In the genomic region with DNA sequence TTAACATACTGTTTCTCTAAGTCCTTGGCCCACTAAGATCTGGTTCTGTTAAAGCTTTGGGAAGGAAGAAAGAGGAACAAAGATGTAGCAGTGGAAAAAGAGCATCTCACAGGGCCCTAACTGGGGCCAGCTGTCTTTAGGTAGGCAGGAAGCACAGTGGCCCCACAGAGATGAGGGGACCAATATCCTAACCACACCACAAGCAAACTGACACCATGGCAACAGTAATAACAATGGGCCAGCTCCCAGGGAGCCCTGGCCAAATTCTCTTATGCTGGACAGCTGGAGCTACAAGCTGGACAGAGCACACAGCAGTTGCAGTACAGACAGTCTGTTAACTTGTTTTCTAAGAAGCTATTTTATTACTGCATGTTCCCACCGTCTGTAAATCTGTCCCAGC, we compare ENCODE assay signal across 18 mouse cellular contexts. TPM values are rescaled to one million over a fixed set of nuclear protein-coding genes. Genes with fewer than 3 reads are reported as not detected.
DNase-seq lines count a peak whose midpoint lies in the region; ATAC-seq and TF ChIP-seq lines count a peak whose summit lies in the region.
"Had no signal": no experiment of that assay in that cellular context is flagged by ENCODE, and none has a peak within 500 bp of the region (broad histone marks: within the 10 kb centered on the region; RNA-seq: fewer than 3 reads in every experiment).

No protein-coding gene starts in this region.

- no peaks in the 10 kb centered on the region for H3K27me3 ChIP-seq in kidney, embryonic 15.5 days
- no peaks in the 10 kb centered on the region for H3K27me3 ChIP-seq in midbrain, embryonic 10.5 days (ENCODE audit: low read depth, poor library complexity, severe bottlenecking)
- H3K27me3 ChIP-seq: embryonic facial prominence, embryonic 12.5 days; forebrain, embryonic 15.5 days; liver, embryonic 13.5 days; megakaryocyte, embryonic 14.5 days; Patski had no signal

- peaks cover under 1% of the 10 kb centered on the region for H3K4me1 ChIP-seq in kidney, embryonic 15.5 days
- peaks cover 32% of the 10 kb centered on the region for H3K4me1 ChIP-seq in bone marrow macrophage, adult 2 months (ENCODE audit: control insufficient read depth, insufficient read depth, low read length)
- H3K4me1 ChIP-seq in midbrain, embryonic 10.5 days = peaks cover 5% of the 10 kb centered on the region
- H3K4me1 ChIP-seq: embryonic facial prominence, embryonic 12.5 days had no signal

- H3K27ac ChIP-seq in kidney, embryonic 15.5 days = no peak overlapping the region
- 0 out of 2 replicates have a peak overlapping the region, but pooled peaks have one; percentile 7 for H3K27ac ChIP-seq in bone marrow macrophage, adult 2 months (ENCODE audit: insufficient read depth, low read depth, low read length)
- H3K27ac ChIP-seq in midbrain, embryonic 10.5 days (replicated peaks) = no peak overlapping the region
- H3K27ac ChIP-seq: embryonic facial prominence, embryonic 12.5 days; forebrain, embryonic 15.5 days; liver, embryonic 13.5 days had no signal

- H3K9ac ChIP-seq in kidney, embryonic 15.5 days = no peak overlapping the region
- H3K9ac ChIP-seq: embryonic facial prominence, embryonic 12.5 days; forebrain, embryonic 15.5 days; liver, embryonic 13.5 days had no signal

- H3K9me3 ChIP-seq in kidney, embryonic 15.5 days (replicated peaks) = no peaks in the 10 kb centered on the region
- no peaks in the 10 kb centered on the region for H3K9me3 ChIP-seq in midbrain, embryonic 10.5 days (replicated peaks)
- H3K9me3 ChIP-seq: embryonic facial prominence, embryonic 12.5 days; forebrain, embryonic 15.5 days; liver, embryonic 13.5 days; megakaryocyte, embryonic 14.5 days had no signal

- WGBS in kidney, embryonic 15.5 days = 70% methylated on average over 1 of the region's 1 CpGs
- WGBS in midbrain, embryonic 10.5 days = 63% methylated on average over 1 of the region's 1 CpGs

- DNase-seq in kidney, postnatal 10 days = peak; percentile 44
- DNase-seq in gastrocnemius, adult 8-10 months (ENCODE audit: low spot score in 2 of 2) = peak; percentile 44 to 47
- no peak for DNase-seq in frontal cortex, postnatal 25 days (ENCODE audit: low spot score in 2 of 2)
- DNase-seq in midbrain, embryonic 10.5 days (ENCODE audit: low spot score) = no peak
- DNase-seq in urinary bladder, postnatal 25 days (ENCODE audit: low spot score) = no peak
- DNase-seq: adrenal gland, adult 2 months; cerebellum, adult 11 months; kidney, adult 11 months; liver, embryonic 13.5 days; spleen, adult 18-20 months had no signal

- no peak overlapping the region for H3K4me2 ChIP-seq in kidney, embryonic 15.5 days
- H3K4me2 ChIP-seq: embryonic facial prominence, embryonic 12.5 days; forebrain, embryonic 15.5 days; liver, embryonic 13.5 days had no signal

- no peak for TF ChIP-seq POLR2A in bone marrow macrophage, adult 2 months (IDR thresholded peaks at IDR 0.05; ENCODE audit: borderline replicate concordance, low read depth, low read length)

- peaks cover 95% of the 10 kb centered on the region for H3K36me3 ChIP-seq in kidney, embryonic 15.5 days
- H3K36me3 ChIP-seq in midbrain, embryonic 10.5 days = peaks cover 98% of the 10 kb centered on the region

- no peak for TF ChIP-seq CTCF in bone marrow macrophage, adult 2 months (IDR thresholded peaks at IDR 0.05; ENCODE audit: low read depth, low read length)

- no peak for ATAC-seq in kidney, embryonic 15.5 days (replicated peaks; ENCODE audit: low FRiP score)
- peak; percentile 51 to 53; a peak in 2 of 4 replicates for ATAC-seq in hematopoietic stem cell, adult 5-6 weeks (replicated peaks in 1 of 2; ENCODE audit: insufficient read depth in 1 of 2, low FRiP score in 2 of 2, low TSS enrichment in 1 of 2, low read depth in 1 of 2, poor library complexity in 2 of 2, severe bottlenecking in 2 of 2)
- ATAC-seq: CD4-positive, CD25-positive, alpha-beta regulatory T cell, adult 4 months; forebrain, embryonic 15.5 days; Patski had no signal

- no peak overlapping the region for H3K4me3 ChIP-seq in kidney, embryonic 15.5 days (replicated peaks)
- no peak overlapping the region for H3K4me3 ChIP-seq in bone marrow macrophage, adult 2 months (ENCODE audit: insufficient read depth, low read length)
- H3K4me3 ChIP-seq in midbrain, embryonic 10.5 days = no peak overlapping the region
- H3K4me3 ChIP-seq: embryonic facial prominence, embryonic 12.5 days; forebrain, embryonic 15.5 days; liver, embryonic 13.5 days; megakaryocyte, embryonic 14.5 days had no signal

RNA-seq across cellular contexts. Expression of gene Smcr8, which starts 10.3 kb away (rescaled TPM):
- 6.3 and 6.8 TPM in 2 replicates for polyA plus RNA-seq in kidney, embryonic 15.5 days (2015; fragmentation: Nextera tagmentation; extraction: Ambion mirVana)
- polyA plus RNA-seq in bone marrow macrophage, adult 2 months (2012; ENCODE audit: insufficient read depth, insufficient read length, missing spikeins) = 23.8 and 30.3 TPM in 2 replicates
- 10 to 100 TPM; 16.7 to 22.3 (median 19.7) TPM for total RNA-seq in gastrocnemius, adult 8-10 months (2022)
- 16.1 and 19.8 TPM in 2 replicates for total RNA-seq in hematopoietic stem cell, adult 5-6 weeks (2017)
- 7.8 and 8.8 TPM in 2 replicates for polyA plus RNA-seq in midbrain, embryonic 10.5 days (2016; fragmentation: Nextera tagmentation; extraction: Ambion mirVana)

RNA-seq across cellular contexts. Expression of gene Top3a, which starts 10.4 kb away (rescaled TPM):
- 17.3 TPM in 2 replicates for polyA plus RNA-seq in kidney, embryonic 15.5 days (2015; fragmentation: Nextera tagmentation; extraction: Ambion mirVana)
- 13.2 and 13.7 TPM in 2 replicates for polyA plus RNA-seq in bone marrow macrophage, adult 2 months (2012; ENCODE audit: insufficient read depth, insufficient read length, missing spikeins)
- total RNA-seq in gastrocnemius, adult 8-10 months (2022) = 1 to 10 TPM; 3.8 to 4.7 (median 4.2) TPM
- total RNA-seq in hematopoietic stem cell, adult 5-6 weeks (2017) = 21.4 and 27.9 TPM in 2 replicates
- polyA plus RNA-seq in midbrain, embryonic 10.5 days (2016; fragmentation: Nextera tagmentation; extraction: Ambion mirVana) = 23.2 and 23.9 TPM in 2 replicates

RNA-seq across cellular contexts. Expression of gene Shmt1, which starts 23.9 kb away (rescaled TPM):
- polyA plus RNA-seq in kidney, embryonic 15.5 days (2015; fragmentation: Nextera tagmentation; extraction: Ambion mirVana) = 72.5 and 79.3 TPM in 2 replicates
- polyA plus RNA-seq in bone marrow macrophage, adult 2 months (2012; ENCODE audit: insufficient read depth, insufficient read length, missing spikeins) = 1.4 and 4.9 TPM in 2 replicates
- total RNA-seq in gastrocnemius, adult 8-10 months (2022) = 10 to 100 TPM; 10.5 to 15.0 (median 12.5) TPM
- total RNA-seq in hematopoietic stem cell, adult 5-6 weeks (2017) = 66.8 and 93.0 TPM in 2 replicates
- polyA plus RNA-seq in midbrain, embryonic 10.5 days (2016; fragmentation: Nextera tagmentation; extraction: Ambion mirVana) = 75.3 and 86.3 TPM in 2 replicates

RNA-seq across cellular contexts. Expression of gene Dhrs7b, which starts 42.8 kb away (rescaled TPM):
- polyA plus RNA-seq in kidney, embryonic 15.5 days (2015; fragmentation: Nextera tagmentation; extraction: Ambion mirVana) = 36.0 and 38.2 TPM in 2 replicates
- 20.4 and 20.6 TPM in 2 replicates for polyA plus RNA-seq in bone marrow macrophage, adult 2 months (2012; ENCODE audit: insufficient read depth, insufficient read length, missing spikeins)
- 10 to 100 TPM; 23.9 to 28.1 (median 24.2) TPM for total RNA-seq in gastrocnemius, adult 8-10 months (2022)
- 12.1 and 12.6 TPM in 2 replicates for total RNA-seq in hematopoietic stem cell, adult 5-6 weeks (2017)
- 29.3 and 34.0 TPM in 2 replicates for polyA plus RNA-seq in midbrain, embryonic 10.5 days (2016; fragmentation: Nextera tagmentation; extraction: Ambion mirVana)

RNA-seq across cellular contexts. Expression of gene Mief2, which starts 59.4 kb away (rescaled TPM):
- 15.7 TPM in 2 replicates for polyA plus RNA-seq in kidney, embryonic 15.5 days (2015; fragmentation: Nextera tagmentation; extraction: Ambion mirVana)
- 6.1 and 9.3 TPM in 2 replicates for polyA plus RNA-seq in bone marrow macrophage, adult 2 months (2012; ENCODE audit: insufficient read depth, insufficient read length, missing spikeins)
- total RNA-seq in gastrocnemius, adult 8-10 months (2022) = 10 to 100 TPM; 80.3 to 94.0 (median 84.3) TPM
- total RNA-seq in hematopoietic stem cell, adult 5-6 weeks (2017) = 3.3 and 12.3 TPM in 2 replicates
- polyA plus RNA-seq in midbrain, embryonic 10.5 days (2016; fragmentation: Nextera tagmentation; extraction: Ambion mirVana) = 14.6 and 15.6 TPM in 2 replicates

Comparison
In these comparisons a context has a peak if more than half of its experiments do, and no peak if none do; other contexts are left out.
1. DNase-seq: peak in kidney, postnatal 10 days (single experiment) and gastrocnemius, adult 8-10 months (2 of 2); none in frontal cortex, postnatal 25 days (0 of 2), midbrain, embryonic 10.5 days (single experiment) and urinary bladder, postnatal 25 days (single experiment).
2. RNA of gene Shmt1, which starts 23.9 kb away (polyA plus RNA-seq): 75.3 to 86.3 TPM in midbrain, embryonic 10.5 days and 72.5 to 79.3 TPM in kidney, embryonic 15.5 days; 1.4 to 4.9 TPM in bone marrow macrophage, adult 2 months; every median in the first group is over 10 times any median in the second.